Mouse (Mus musculus) limb, embryonic 13.5 days (tissue): ENCODE data around the gene Tmem215. TPM values are rescaled to one million over a fixed set of nuclear protein-coding genes. Genes with fewer than 3 reads are reported as not detected.

Experiments
- ATAC-seq: fragments of 200-750 bp; cut with Nextera tagmentation; 2 replicates; pipeline ENCODE4 v1.8.0; 2017; ENCODE audit warnings: low read depth, moderate number of reproducible peaks, moderate TSS enrichment; ENCODE audit not compliant: low FRiP score
- H3K27ac ChIP-seq: fragments of 300-500 bp; sonication (generic); 2 replicates; pipeline ENCODE4 v1.5.1; 2015; ENCODE audit warnings: inconsistent platforms, mild to moderate bottlenecking, moderate library complexity
- H3K27me3 ChIP-seq: fragments of 300-500 bp; sonication (generic); 2 replicates; pipeline ENCODE4 v1.6.1; 2015; ENCODE audit warnings: mild to moderate bottlenecking, inconsistent platforms
- H3K36me3 ChIP-seq: fragments of 300-500 bp; sonication (generic); 2 replicates; pipeline ENCODE4 v1.6.1; 2015; ENCODE audit warnings: inconsistent platforms, mild to moderate bottlenecking, moderate library complexity
- H3K4me1 ChIP-seq: fragments of 300-500 bp; sonication (generic); 2 replicates; pipeline ENCODE4 v1.6.1; 2015; ENCODE audit warnings: inconsistent platforms
- H3K4me2 ChIP-seq: fragments of 300-500 bp; sonication (generic); replicated peaks from 2 replicates; pipeline ENCODE4 v1.6.1; 2015; ENCODE audit warnings: inconsistent platforms, mild to moderate bottlenecking, moderate library complexity
- H3K4me3 ChIP-seq: fragments of 300-500 bp; sonication (generic); 2 replicates; pipeline ENCODE4 v1.5.1; 2015; ENCODE audit warnings: moderate library complexity, mild to moderate bottlenecking, inconsistent platforms
- H3K9ac ChIP-seq: fragments of 300-500 bp; sonication (generic); 2 replicates; pipeline ENCODE4 v1.6.1; 2015; ENCODE audit warnings: mild to moderate bottlenecking, inconsistent platforms
- H3K9me3 ChIP-seq: fragments of 300-500 bp; sonication (generic); 2 replicates; pipeline ENCODE4 v1.6.1; 2016; ENCODE audit warnings: inconsistent platforms
- WGBS: fragments of 180-500 bp; shearing (Covaris S2); methylation state at CpG from one replicate; pipeline ENCODE4 v1.1.7; 2015; 5-methylcytosine and 5-hydroxymethylcytosine counted together
- polyA plus RNA-seq: library from polyadenylated mRNA; unstranded; fragments of >200 nt; fragmentation: Nextera tagmentation; extraction: Ambion mirVana; gene quantifications from 2 replicates; pipeline ENCODE4 v1.2.1, GENCODE M21; 2015

Gene Tmem215
- polyA plus RNA-seq, 1 experiment from 2014 or later = 0.64 TPM

DNA sequence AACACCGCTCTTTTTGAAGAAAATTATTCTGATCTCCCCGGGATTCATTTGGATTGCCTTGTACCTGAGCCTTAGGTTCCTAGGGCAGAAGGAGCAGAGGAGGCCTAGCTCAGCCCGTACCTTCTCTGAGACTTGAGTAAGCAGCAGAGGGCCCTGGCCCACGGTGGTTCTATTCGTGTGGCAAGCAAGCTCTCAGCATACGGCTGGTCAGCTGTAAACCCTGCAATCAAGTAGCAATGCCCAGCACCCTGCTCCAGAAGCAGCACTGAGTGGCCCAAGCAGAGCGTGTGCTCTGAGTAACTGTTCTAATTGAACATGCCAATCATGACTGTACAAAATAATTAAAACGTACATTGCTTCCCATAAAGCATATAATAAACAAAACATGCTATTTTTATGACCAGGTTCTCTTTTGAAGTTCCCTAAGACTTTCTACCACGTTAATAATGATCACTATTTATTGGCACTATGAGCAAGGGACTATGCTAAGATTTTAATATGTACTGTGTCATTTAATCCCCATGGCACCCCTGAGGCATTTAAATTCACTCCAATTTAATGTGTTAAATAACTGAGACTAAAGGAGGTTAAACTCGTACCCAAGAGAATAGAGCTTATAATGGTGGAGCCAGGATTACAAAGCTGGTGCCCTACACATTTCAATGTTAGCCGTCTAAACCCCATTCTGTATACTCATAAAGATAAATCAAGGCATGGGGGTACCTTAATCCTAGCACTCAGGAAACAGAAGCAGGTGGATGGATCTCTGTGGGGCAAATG, 28.0 kb downstream of the Tmem215 start:
- no peak for ATAC-seq
- peaks cover 9% of the 10 kb centered on the region; the same call in 1 of the 2 replicates for H3K27me3 ChIP-seq
- no peak overlapping the region for H3K4me2 ChIP-seq
- no peaks in the 10 kb centered on the region for H3K36me3 ChIP-seq
- H3K27ac ChIP-seq = no peak overlapping the region
- no peak overlapping the region for H3K4me3 ChIP-seq
- no peak overlapping the region for H3K9ac ChIP-seq
- H3K4me1 ChIP-seq = 0 out of 2 replicates have a peak, but pooled peaks cover 5% of the 10 kb centered on the region
- WGBS = 44% methylated on average over 11 of the region's 11 CpGs
- H3K9me3 ChIP-seq = no peaks in the 10 kb centered on the region

DNA sequence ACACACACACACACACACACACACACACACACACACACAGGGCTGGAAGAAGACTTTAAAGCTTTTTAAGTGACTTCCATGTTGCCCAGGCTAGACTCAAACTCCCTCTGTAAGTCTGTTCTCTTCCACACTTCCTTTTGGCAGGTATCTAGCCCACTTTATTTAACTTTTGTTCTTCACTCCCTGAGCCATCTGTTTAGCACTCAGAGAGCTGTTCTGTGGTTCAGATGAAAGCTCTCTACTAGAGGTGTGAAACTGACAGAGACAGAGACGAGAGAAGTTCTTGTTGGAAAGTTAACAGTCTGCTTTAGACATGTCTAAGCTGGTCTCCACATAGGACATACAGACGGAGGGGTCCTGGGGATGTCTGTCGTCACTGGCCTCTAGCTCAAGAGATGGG, 30.5 kb downstream of the Tmem215 start:
- no peak overlapping the region for H3K4me2 ChIP-seq
- no peaks in the 10 kb centered on the region for H3K36me3 ChIP-seq
- H3K27me3 ChIP-seq = peaks cover 7% of the 10 kb centered on the region; the same call in 1 of the 2 replicates
- no peak overlapping the region for H3K9ac ChIP-seq
- H3K4me3 ChIP-seq = no peak overlapping the region
- no peak for ATAC-seq
- peaks cover 9% of the 10 kb centered on the region; the same call in 1 of the 2 replicates for H3K4me1 ChIP-seq
- H3K9me3 ChIP-seq = no peaks in the 10 kb centered on the region
- 68% methylated on average over 3 of the region's 3 CpGs for WGBS
- H3K27ac ChIP-seq = no peak overlapping the region

DNA sequence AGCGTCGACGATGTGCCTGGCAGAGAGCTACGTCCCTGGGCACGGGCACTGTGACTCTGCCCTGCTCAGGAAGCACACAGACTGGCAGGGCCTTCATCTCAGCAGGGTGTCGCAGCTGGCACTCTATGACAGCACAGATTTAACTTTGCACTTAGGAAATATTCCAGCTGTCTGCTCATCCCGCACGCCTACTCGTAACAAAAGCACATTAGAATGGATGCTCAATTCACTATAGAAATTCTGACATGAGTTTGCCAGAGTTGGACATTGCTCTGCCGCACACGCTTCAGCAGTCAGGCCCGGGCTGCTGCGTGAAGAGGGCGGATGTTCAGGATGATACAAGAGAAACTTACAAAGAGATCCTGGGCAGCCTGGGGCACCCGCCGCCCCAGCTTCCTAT, 37.6 kb downstream of the Tmem215 start:
- peaks cover 4% of the 10 kb centered on the region; the same call in 1 of the 2 replicates for H3K4me1 ChIP-seq
- ATAC-seq = no peak
- H3K27ac ChIP-seq = no peak overlapping the region
- H3K27me3 ChIP-seq = no peaks in the 10 kb centered on the region
- 89% methylated on average over 16 of the region's 16 CpGs for WGBS
- no peak overlapping the region for H3K4me2 ChIP-seq
- no peak overlapping the region for H3K4me3 ChIP-seq
- no peaks in the 10 kb centered on the region for H3K36me3 ChIP-seq
- H3K9me3 ChIP-seq = no peaks in the 10 kb centered on the region
- no peak overlapping the region for H3K9ac ChIP-seq

DNA sequence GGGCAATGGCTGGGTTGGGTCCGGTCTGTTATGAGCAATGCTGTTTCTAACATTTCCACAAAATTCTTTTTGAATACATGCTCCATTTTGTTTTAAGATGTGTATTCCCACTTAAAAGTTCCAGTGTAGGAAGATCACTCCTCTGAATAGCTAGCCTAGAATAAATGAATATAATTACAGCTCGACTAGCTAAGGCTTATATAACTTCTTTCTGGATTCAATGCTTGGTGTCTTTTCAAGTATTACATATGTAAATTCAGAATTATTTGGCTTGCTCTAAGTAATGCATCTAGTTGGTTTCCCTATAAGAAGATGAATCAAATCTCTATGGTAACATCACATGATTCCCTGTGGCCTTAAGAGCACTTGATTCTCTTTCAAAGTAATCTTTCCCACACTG, 41.3 kb downstream of the Tmem215 start:
- H3K4me2 ChIP-seq = no peak overlapping the region
- H3K27ac ChIP-seq = no peak overlapping the region
- ATAC-seq = no peak
- 88% methylated on average over 2 of the region's 2 CpGs for WGBS
- no peaks in the 10 kb centered on the region for H3K4me1 ChIP-seq
- H3K4me3 ChIP-seq = no peak overlapping the region
- H3K27me3 ChIP-seq = no peaks in the 10 kb centered on the region
- H3K9me3 ChIP-seq = no peaks in the 10 kb centered on the region
- H3K36me3 ChIP-seq = no peaks in the 10 kb centered on the region
- H3K9ac ChIP-seq = no peak overlapping the region

DNA sequence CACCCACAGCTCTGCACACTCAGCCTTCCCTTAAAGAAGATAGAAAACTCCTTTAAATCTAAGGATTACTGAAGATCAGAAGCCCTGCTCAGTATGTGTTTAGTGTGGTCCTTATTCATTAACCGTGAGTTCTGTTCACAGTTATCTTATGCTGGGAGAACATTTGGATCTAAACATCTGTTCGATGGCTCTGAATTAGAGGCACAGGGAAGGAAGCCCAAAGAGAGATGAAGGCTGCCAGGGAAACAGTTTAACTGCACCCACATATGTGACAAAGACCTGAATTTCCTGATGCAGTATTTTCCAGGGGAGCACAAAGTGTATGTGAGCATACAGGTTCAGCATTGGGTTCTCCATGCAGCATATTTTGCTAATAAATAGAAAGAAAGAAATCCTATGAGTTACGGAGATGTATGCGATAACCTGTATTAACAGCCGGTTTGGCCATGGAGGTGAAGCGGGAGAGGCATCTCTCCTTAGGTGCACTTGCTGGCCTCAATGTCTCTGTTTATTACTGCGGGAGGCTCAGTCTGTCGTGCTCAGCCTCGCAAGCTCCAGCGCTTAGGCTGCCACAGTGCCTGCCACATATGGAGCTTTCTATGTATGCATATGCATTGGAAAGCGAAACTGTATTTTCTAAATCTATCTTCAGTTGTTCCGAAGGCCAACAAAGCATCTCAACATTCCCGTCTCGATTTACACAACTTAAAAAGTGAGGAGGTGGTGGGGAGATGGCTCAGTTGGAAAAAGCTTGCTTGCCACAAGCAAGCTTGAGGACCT, 46.8 kb downstream of the Tmem215 start:
- Histone ChIP-seq H3K27ac (no peak overlapping the region), H3K4me1 (no peaks in the 10 kb centered on the region), H3K4me2 (no peak overlapping the region), H3K9me3 (peaks cover 9% of the 10 kb centered on the region), H3K36me3 (no peaks in the 10 kb centered on the region), H3K4me3 (no peak overlapping the region), H3K9ac (no peak overlapping the region), H3K27me3 (no peaks in the 10 kb centered on the region)
- ATAC-seq = no peak
- WGBS = 91% methylated on average over 14 of the region's 14 CpGs

Other genes starting within 250 kb of the Tmem215 start
- 10.2 and 10.9 TPM in 2 replicates for gene Ddx58, start 232.4 kb upstream of the Tmem215 start, polyA plus RNA-seq
- 30.8 and 33.6 TPM in 2 replicates for gene Smim27, start 202.6 kb upstream of the Tmem215 start, polyA plus RNA-seq
- 51.7 and 52.7 TPM in 2 replicates for gene Topors, start 202.3 kb upstream of the Tmem215 start, polyA plus RNA-seq
- 292 and 303 TPM in 2 replicates for gene Ndufb6, start 192.8 kb upstream of the Tmem215 start, polyA plus RNA-seq
- 35.2 and 36.2 TPM in 2 replicates for gene Aptx, start 231.0 kb downstream of the Tmem215 start, polyA plus RNA-seq
- 449 and 469 TPM in 2 replicates for gene Dnaja1, start 250.0 kb downstream of the Tmem215 start, polyA plus RNA-seq